Mouse (Mus musculus) heart, embryonic 15.5 days (tissue): ENCODE measurements at regions not wholly inside any gene's neighbourhood (a gene's known extent, or its start where the extent isn't known, plus 50 kb on each side); places are given as distances from the start of the nearest gene placed in this dataset.

ENCODE experiments used
- ATAC-seq: fragments of 200-750 bp; cut with Nextera tagmentation; replicated peaks from 2 replicates; pipeline ENCODE4 v1.8.0; 2017; ENCODE audit warnings: low read depth, moderate TSS enrichment; ENCODE audit not compliant: insufficient number of reproducible peaks, insufficient read depth, low FRiP score
- H3K27ac ChIP-seq: fragments of 300-500 bp; sonication (generic); 2 replicates; pipeline ENCODE4 v1.5.1; 2015; ENCODE audit warnings: mild to moderate bottlenecking, inconsistent platforms
- H3K27me3 ChIP-seq: fragments of 300-500 bp; sonication (generic); 2 replicates; pipeline ENCODE4 v1.6.1; 2015; ENCODE audit warnings: inconsistent platforms
- H3K36me3 ChIP-seq: fragments of 300-500 bp; sonication (generic); 2 replicates; pipeline ENCODE4 v1.6.1; 2015; ENCODE audit warnings: mild to moderate bottlenecking, inconsistent platforms
- H3K4me1 ChIP-seq: fragments of 300-500 bp; sonication (generic); replicated peaks from 2 replicates; pipeline ENCODE4 v1.6.1; 2015; ENCODE audit warnings: inconsistent platforms
- H3K4me2 ChIP-seq: fragments of 300-500 bp; sonication (generic); 2 replicates; pipeline ENCODE4 v1.6.1; 2015; ENCODE audit warnings: inconsistent platforms, mild to moderate bottlenecking, moderate library complexity
- H3K4me3 ChIP-seq: fragments of 300-500 bp; sonication (generic); 2 replicates; pipeline ENCODE4 v1.5.1; 2015; ENCODE audit warnings: mild to moderate bottlenecking, inconsistent platforms
- H3K9ac ChIP-seq: fragments of 300-500 bp; sonication (generic); 2 replicates; pipeline ENCODE4 v1.6.1; 2015; ENCODE audit warnings: mild to moderate bottlenecking, inconsistent platforms
- H3K9me3 ChIP-seq: fragments of 300-500 bp; sonication (generic); replicated peaks from 2 replicates; pipeline ENCODE4 v1.6.1; 2016; ENCODE audit warnings: inconsistent platforms
- WGBS: fragments of 180-500 bp; shearing (Covaris S2); methylation state at CpG from one replicate; pipeline ENCODE4 v1.1.7; 2015; ENCODE audit warnings: mixed read lengths; 5-methylcytosine and 5-hydroxymethylcytosine counted together

- Histone ChIP-seq H3K4me2 (no peak overlapping the region), H3K36me3 (no peaks in the 10 kb centered on the region), H3K27ac (no peak overlapping the region), H3K9ac (no peak overlapping the region), H3K4me1 (0 out of 2 replicates have a peak, but pooled peaks cover 2% of the 10 kb centered on the region), H3K27me3 (no peaks in the 10 kb centered on the region), H3K4me3 (no peak overlapping the region), H3K9me3 (no peaks in the 10 kb centered on the region)
- WGBS: 56% methylated on average over 5 of the region's 5 CpGs
- ATAC-seq: no peak
Observed at GRCm38 (mm10) chr13:90823877-90824276, 81.3 kb downstream of the Atp6ap1l start.

- 80% methylated on average over 4 of the region's 4 CpGs for WGBS
- Histone ChIP-seq H3K9ac (no peak overlapping the region), H3K4me2 (no peak overlapping the region), H3K4me3 (no peak overlapping the region), H3K9me3 (no peaks in the 10 kb centered on the region), H3K27ac (no peak overlapping the region), H3K4me1 (0 out of 2 replicates have a peak, but pooled peaks cover 2% of the 10 kb centered on the region), H3K27me3 (no peaks in the 10 kb centered on the region), H3K36me3 (no peaks in the 10 kb centered on the region)
- ATAC-seq: no peak
Observed at GRCm38 (mm10) chr13:90821898-90822297, 83.3 kb downstream of the Atp6ap1l start.

GRCm38 (mm10) chr13:90820453-90820852 lies 84.7 kb downstream of the Atp6ap1l start:
- Histone ChIP-seq H3K9me3 (no peaks in the 10 kb centered on the region), H3K27me3 (no peaks in the 10 kb centered on the region), H3K4me1 (0 out of 2 replicates have a peak, but pooled peaks cover 2% of the 10 kb centered on the region), H3K9ac (no peak overlapping the region), H3K27ac (no peak overlapping the region), H3K4me3 (no peak overlapping the region), H3K4me2 (no peak overlapping the region), H3K36me3 (no peaks in the 10 kb centered on the region)
- 31% methylated on average over 3 of the region's 3 CpGs for WGBS
- no peak for ATAC-seq

- no peaks in the 10 kb centered on the region for H3K36me3 ChIP-seq
- WGBS: 42% methylated on average over 7 of the region's 7 CpGs
- H3K9ac ChIP-seq: no peak overlapping the region
- no peak overlapping the region for H3K4me2 ChIP-seq
- H3K27ac ChIP-seq: no peak overlapping the region
- 0 out of 2 replicates have a peak, but pooled peaks cover 2% of the 10 kb centered on the region for H3K4me1 ChIP-seq
- no peaks in the 10 kb centered on the region for H3K27me3 ChIP-seq
- no peaks in the 10 kb centered on the region for H3K9me3 ChIP-seq
- no peak for ATAC-seq
- H3K4me3 ChIP-seq: no peak overlapping the region
Observed at GRCm38 (mm10) chr13:90819934-90820333, 85.2 kb downstream of the Atp6ap1l start.

GRCm38 (mm10) chr13:90814174-90814865 lies 90.8 kb downstream of the Atp6ap1l start:
- no peak overlapping the region for H3K4me3 ChIP-seq
- no peak overlapping the region for H3K9ac ChIP-seq
- no peaks in the 10 kb centered on the region for H3K36me3 ChIP-seq
- 65% methylated on average over 4 of the region's 4 CpGs for WGBS
- no peaks in the 10 kb centered on the region for H3K4me1 ChIP-seq
- H3K4me2 ChIP-seq: no peak overlapping the region
- no peak for ATAC-seq
- H3K27me3 ChIP-seq: no peaks in the 10 kb centered on the region
- no peaks in the 10 kb centered on the region for H3K9me3 ChIP-seq
- H3K27ac ChIP-seq: no peak overlapping the region

- no peaks in the 10 kb centered on the region for H3K9me3 ChIP-seq
- no peak overlapping the region for H3K9ac ChIP-seq
- no peak overlapping the region for H3K4me2 ChIP-seq
- ATAC-seq: no peak
- 82% methylated on average over 6 of the region's 6 CpGs for WGBS
- no peak overlapping the region for H3K4me3 ChIP-seq
- no peaks in the 10 kb centered on the region for H3K4me1 ChIP-seq
- H3K36me3 ChIP-seq: no peaks in the 10 kb centered on the region
- no peak overlapping the region for H3K27ac ChIP-seq
- no peaks in the 10 kb centered on the region for H3K27me3 ChIP-seq
Observed at GRCm38 (mm10) chr13:90810011-90810410, 95.1 kb downstream of the Atp6ap1l start.

GRCm38 (mm10) chr13:90799641-90800040 lies 105.5 kb downstream of the Atp6ap1l start:
- 56% methylated on average over 2 of the region's 2 CpGs for WGBS
- H3K27ac ChIP-seq: no peak overlapping the region
- no peak overlapping the region for H3K4me3 ChIP-seq
- H3K4me2 ChIP-seq: no peak overlapping the region
- H3K27me3 ChIP-seq: no peaks in the 10 kb centered on the region
- no peaks in the 10 kb centered on the region for H3K4me1 ChIP-seq
- H3K9me3 ChIP-seq: no peaks in the 10 kb centered on the region
- no peaks in the 10 kb centered on the region for H3K36me3 ChIP-seq
- ATAC-seq: no peak
- no peak overlapping the region for H3K9ac ChIP-seq

GRCm38 (mm10) chr13:90798791-90799542 lies 106.2 kb downstream of the Atp6ap1l start:
- ATAC-seq: no peak
- no peak overlapping the region for H3K4me2 ChIP-seq

GRCm38 (mm10) chr13:90798381-90798780 lies 106.8 kb downstream of the Atp6ap1l start:
- ATAC-seq: no peak
- H3K4me1 ChIP-seq: no peaks in the 10 kb centered on the region
- no peaks in the 10 kb centered on the region for H3K36me3 ChIP-seq
- WGBS: 42% methylated on average over 2 of the region's 2 CpGs
- H3K9ac ChIP-seq: no peak overlapping the region
- no peaks in the 10 kb centered on the region for H3K27me3 ChIP-seq
- no peak overlapping the region for H3K27ac ChIP-seq
- no peaks in the 10 kb centered on the region for H3K9me3 ChIP-seq
- no peak overlapping the region for H3K4me3 ChIP-seq
- H3K4me2 ChIP-seq: no peak overlapping the region

More at GRCm38 (mm10) chr13:90798791-90799542, 106.2 kb downstream of the Atp6ap1l start:
- H3K9me3 ChIP-seq: no peaks in the 10 kb centered on the region
- 30% methylated on average over 6 of the region's 6 CpGs for WGBS
- H3K4me3 ChIP-seq: no peak overlapping the region
- no peaks in the 10 kb centered on the region for H3K4me1 ChIP-seq
- no peak overlapping the region for H3K27ac ChIP-seq
- no peak overlapping the region for H3K9ac ChIP-seq
- H3K36me3 ChIP-seq: no peaks in the 10 kb centered on the region
- H3K27me3 ChIP-seq: no peaks in the 10 kb centered on the region

GRCm38 (mm10) chr13:90797209-90797608 lies 107.9 kb downstream of the Atp6ap1l start:
- Histone ChIP-seq H3K36me3 (no peaks in the 10 kb centered on the region), H3K4me1 (no peaks in the 10 kb centered on the region), H3K27ac (no peak overlapping the region), H3K9ac (no peak overlapping the region), H3K27me3 (no peaks in the 10 kb centered on the region), H3K9me3 (no peaks in the 10 kb centered on the region), H3K4me3 (no peak overlapping the region), H3K4me2 (no peak overlapping the region)
- WGBS: 66% methylated on average over 3 of the region's 3 CpGs
- no peak for ATAC-seq

GRCm38 (mm10) chr13:90796809-90797208 lies 108.3 kb downstream of the Atp6ap1l start:
- WGBS: 90% methylated on average over 4 of the region's 4 CpGs
- ATAC-seq: no peak
- H3K4me2 ChIP-seq: no peak overlapping the region

More at GRCm38 (mm10) chr13:90796809-90797208, 108.3 kb downstream of the Atp6ap1l start:
- no peak overlapping the region for H3K27ac ChIP-seq
- no peak overlapping the region for H3K4me3 ChIP-seq
- no peaks in the 10 kb centered on the region for H3K9me3 ChIP-seq
- H3K27me3 ChIP-seq: no peaks in the 10 kb centered on the region
- H3K4me1 ChIP-seq: no peaks in the 10 kb centered on the region
- no peak overlapping the region for H3K9ac ChIP-seq
- H3K36me3 ChIP-seq: no peaks in the 10 kb centered on the region
